Mouse (Mus musculus): ENCODE data around the gene Mylk3.

DNA sequence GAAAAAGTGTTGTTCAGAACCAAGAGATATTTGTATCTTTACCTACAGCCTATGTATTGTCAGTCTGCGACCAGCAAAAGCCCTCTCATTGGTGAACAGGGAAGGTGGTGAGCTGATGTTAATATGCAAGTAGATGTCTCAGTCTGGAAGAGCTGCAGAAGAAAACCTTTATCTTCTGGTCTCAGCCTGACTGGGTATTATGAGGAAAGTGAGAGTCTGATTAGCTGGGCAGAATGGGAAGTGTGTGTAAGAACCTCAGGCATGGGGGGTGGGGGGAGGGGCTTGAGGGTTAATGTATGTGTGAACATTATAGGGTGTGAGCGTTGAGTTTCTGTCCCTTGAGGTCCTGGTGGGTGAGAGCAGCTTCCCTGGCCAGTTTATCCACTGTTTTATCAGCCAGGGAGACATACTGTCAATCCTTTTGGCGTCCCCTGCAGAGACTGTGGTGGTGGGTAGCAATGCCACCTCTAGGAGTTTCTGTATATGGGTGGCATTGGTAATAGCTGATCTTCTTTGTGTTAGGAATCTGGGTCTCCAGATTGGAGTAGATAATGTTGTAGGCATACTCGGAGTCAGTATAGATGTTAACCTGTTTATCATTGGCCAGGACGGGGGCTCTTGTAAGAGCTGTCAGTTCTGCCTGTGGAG is 10.4 kb upstream of the Mylk3 start:
- TF ChIP-seq CTCF (IDR thresholded peaks at IDR 0.05; ENCODE audit: insufficient read depth, low read length): no peak
- no peak for TF ChIP-seq POLR2A (IDR thresholded peaks at IDR 0.05; ENCODE audit: borderline replicate concordance, extremely low read depth, low read depth, low read length)

Data from lung, adult 2 months (tissue).